9 mouse cellular contexts compared by ENCODE assay signal in the genomic region with DNA sequence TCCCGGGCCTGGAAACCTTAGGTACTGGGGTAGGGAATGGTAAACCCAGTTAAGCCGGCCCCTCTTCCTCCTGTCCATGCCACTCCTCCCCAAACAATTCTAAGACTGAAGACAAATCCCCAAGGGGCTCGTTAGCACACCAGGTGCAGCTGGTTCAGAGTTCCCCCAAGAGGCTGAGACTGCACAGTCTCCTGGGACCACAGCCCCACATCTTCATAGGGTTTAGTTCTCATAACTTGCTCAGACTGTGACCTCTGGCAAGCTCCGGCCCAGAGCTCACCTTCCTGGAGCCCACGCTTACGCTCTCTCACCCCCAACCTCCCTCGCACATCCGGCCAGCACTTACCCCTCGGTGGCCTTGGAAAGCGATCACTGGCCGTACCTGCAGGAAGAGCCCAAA. TPM values are rescaled to one million over a fixed set of nuclear protein-coding genes. Genes with fewer than 3 reads are reported as not detected.
DNase-seq lines count a peak whose midpoint lies in the region; ATAC-seq lines count a peak whose summit lies in the region.
"Had no signal": no experiment of that assay in that cellular context is flagged by ENCODE, and none has a peak within 500 bp of the region (broad histone marks: within the 10 kb centered on the region; RNA-seq: fewer than 3 reads in every experiment).

No protein-coding gene starts in this region.

- H3K9me3 ChIP-seq in heart, embryonic 15.5 days (replicated peaks), result no peaks in the 10 kb centered on the region
- no peaks in the 10 kb centered on the region for H3K9me3 ChIP-seq in hindbrain, embryonic 14.5 days (ENCODE audit: control insufficient read depth, low read length)
- no peaks in the 10 kb centered on the region for H3K9me3 ChIP-seq in midbrain, embryonic 15.5 days

- 0 out of 2 replicates have a peak, but pooled peaks cover 4% of the 10 kb centered on the region for H3K27me3 ChIP-seq in heart, embryonic 15.5 days
- peaks cover 26% of the 10 kb centered on the region for H3K27me3 ChIP-seq in hindbrain, embryonic 14.5 days (ENCODE audit: control insufficient read depth, insufficient read depth, low read length)
- H3K27me3 ChIP-seq in midbrain, embryonic 15.5 days (replicated peaks), result peaks cover 16% of the 10 kb centered on the region
- H3K27me3 ChIP-seq: Patski had no signal

- intact Hi-C loops in left cerebral cortex, postnatal 4 days (cut with DNase I), result no loop called here

- no peak for DNase-seq in heart, adult 18-20 months
- peak; percentile 29 for DNase-seq in R1 (ENCODE audit: low read depth, low spot score)
- no peak for DNase-seq in hindbrain, embryonic 14.5 days (ENCODE audit: low spot score)
- no peak for DNase-seq in left cerebral cortex, postnatal 4 days
- no peak for DNase-seq in ovary, adult 18-20 months (ENCODE audit: low spot score)
- DNase-seq in urinary bladder, postnatal 14 days (ENCODE audit: low spot score), result no peak

- peak overlapping the region; percentile 87 for H3K4me2 ChIP-seq in heart, embryonic 15.5 days
- peak overlapping the region; percentile 51 for H3K4me2 ChIP-seq in hindbrain, embryonic 14.5 days (replicated peaks)
- H3K4me2 ChIP-seq in midbrain, embryonic 15.5 days, result peak overlapping the region; percentile 49

- ATAC-seq in heart, embryonic 15.5 days (replicated peaks; ENCODE audit: insufficient number of reproducible peaks, insufficient read depth, low FRiP score, low read depth), result no peak
- ATAC-seq in hindbrain, embryonic 14.5 days (ENCODE audit: low FRiP score), result no peak
- ATAC-seq in midbrain, embryonic 15.5 days (replicated peaks), result no peak
- ATAC-seq: Patski had no signal

- H3K36me3 ChIP-seq in heart, embryonic 15.5 days, result peaks cover 26% of the 10 kb centered on the region
- peaks cover 34% of the 10 kb centered on the region for H3K36me3 ChIP-seq in hindbrain, embryonic 14.5 days (replicated peaks; ENCODE audit: control insufficient read depth, insufficient read depth)
- peaks cover 24% of the 10 kb centered on the region for H3K36me3 ChIP-seq in midbrain, embryonic 15.5 days (replicated peaks)

- 6% methylated on average over 11 of the region's 11 CpGs for WGBS in heart, embryonic 15.5 days
- WGBS in hindbrain, embryonic 14.5 days, result 13% methylated on average over 11 of the region's 11 CpGs
- 9% methylated on average over 11 of the region's 11 CpGs for WGBS in midbrain, embryonic 15.5 days

- peak overlapping the region; percentile 53 for H3K4me3 ChIP-seq in heart, embryonic 15.5 days
- peak overlapping the region; percentile 19 for H3K4me3 ChIP-seq in hindbrain, embryonic 14.5 days (replicated peaks; ENCODE audit: low read length)
- peak overlapping the region; percentile 27; the same call in 1 of the 2 replicates for H3K4me3 ChIP-seq in midbrain, embryonic 15.5 days

- peak overlapping the region; percentile 57 for H3K9ac ChIP-seq in heart, embryonic 15.5 days
- H3K9ac ChIP-seq in hindbrain, embryonic 14.5 days, result no peak overlapping the region
- H3K9ac ChIP-seq in midbrain, embryonic 15.5 days, result no peak overlapping the region

- peaks cover 16% of the 10 kb centered on the region for H3K4me1 ChIP-seq in heart, embryonic 15.5 days (replicated peaks)
- H3K4me1 ChIP-seq in hindbrain, embryonic 14.5 days (replicated peaks; ENCODE audit: control insufficient read depth, insufficient read depth, low read length), result peaks cover 12% of the 10 kb centered on the region; the same call in 1 of the 2 replicates
- peaks cover 14% of the 10 kb centered on the region for H3K4me1 ChIP-seq in midbrain, embryonic 15.5 days

- H3K27ac ChIP-seq in heart, embryonic 15.5 days, result no peak overlapping the region
- no peak overlapping the region for H3K27ac ChIP-seq in hindbrain, embryonic 14.5 days
- H3K27ac ChIP-seq in midbrain, embryonic 15.5 days, result no peak overlapping the region

RNA-seq across cellular contexts. Expression of a gene that starts 2.3 kb away (rescaled TPM):
- polyA plus RNA-seq in heart, embryonic 15.5 days (2015; fragmentation: Nextera tagmentation; extraction: Ambion mirVana), result 1.00 and 1.6 TPM in 2 replicates
- total RNA-seq in heart, adult 18-20 months (2021), result under 1 TPM in 1 of 2 experiments, not detected in 1; 0.57 TPM
- polyA plus RNA-seq in hindbrain, embryonic 14.5 days (2014; fragmentation: Nextera tagmentation; extraction: Ambion mirVana), result 1.5 and 2.6 TPM in 2 replicates
- 2.2 and 3.0 TPM in 2 replicates for polyA plus RNA-seq in midbrain, embryonic 15.5 days (2015; fragmentation: Nextera tagmentation; extraction: Ambion mirVana)
- total RNA-seq in left cerebral cortex, postnatal 4 days (2021), result not detected

RNA-seq across cellular contexts. Expression of a gene that starts 7.2 kb away (rescaled TPM):
- polyA plus RNA-seq in heart, embryonic 15.5 days (2015; fragmentation: Nextera tagmentation; extraction: Ambion mirVana), result 466 and 549 TPM in 2 replicates
- total RNA-seq in heart, adult 18-20 months (2021), result 100 to 1,000 TPM; 366 to 459 TPM
- polyA plus RNA-seq in hindbrain, embryonic 14.5 days (2014; fragmentation: Nextera tagmentation; extraction: Ambion mirVana), result 315 and 365 TPM in 2 replicates
- polyA plus RNA-seq in midbrain, embryonic 15.5 days (2015; fragmentation: Nextera tagmentation; extraction: Ambion mirVana), result 267 and 285 TPM in 2 replicates
- total RNA-seq in left cerebral cortex, postnatal 4 days (2021), result 100 to 1,000 TPM; 133 to 149 TPM

RNA-seq across cellular contexts. Expression of a gene that starts 11.3 kb away (rescaled TPM):
- 85.3 and 101 TPM in 2 replicates for polyA plus RNA-seq in heart, embryonic 15.5 days (2015; fragmentation: Nextera tagmentation; extraction: Ambion mirVana)
- total RNA-seq in heart, adult 18-20 months (2021), result 10 to 100 TPM; 17.8 to 23.7 TPM
- 71.9 and 90.2 TPM in 2 replicates for polyA plus RNA-seq in hindbrain, embryonic 14.5 days (2014; fragmentation: Nextera tagmentation; extraction: Ambion mirVana)
- 106 and 112 TPM in 2 replicates for polyA plus RNA-seq in midbrain, embryonic 15.5 days (2015; fragmentation: Nextera tagmentation; extraction: Ambion mirVana)
- total RNA-seq in left cerebral cortex, postnatal 4 days (2021), result 10 to 100 TPM; 28.1 to 28.9 TPM

RNA-seq across cellular contexts. Expression of a gene that starts 14.8 kb away (rescaled TPM):
- 0.13 and 0.19 TPM in 2 replicates for polyA plus RNA-seq in heart, embryonic 15.5 days (2015; fragmentation: Nextera tagmentation; extraction: Ambion mirVana)
- not detected for total RNA-seq in heart, adult 18-20 months (2021)
- 0.68 and 0.96 TPM in 2 replicates for polyA plus RNA-seq in hindbrain, embryonic 14.5 days (2014; fragmentation: Nextera tagmentation; extraction: Ambion mirVana)
- 2.2 and 2.4 TPM in 2 replicates for polyA plus RNA-seq in midbrain, embryonic 15.5 days (2015; fragmentation: Nextera tagmentation; extraction: Ambion mirVana)
- 1 to 10 TPM; 2.7 to 3.0 TPM for total RNA-seq in left cerebral cortex, postnatal 4 days (2021)

RNA-seq across cellular contexts. Expression of a gene that starts 28.2 kb away (rescaled TPM):
- polyA plus RNA-seq in heart, embryonic 15.5 days (2015; fragmentation: Nextera tagmentation; extraction: Ambion mirVana), result 2.0 and 2.5 TPM in 2 replicates
- total RNA-seq in heart, adult 18-20 months (2021), result 1 to 10 TPM; 3.1 to 4.4 TPM
- polyA plus RNA-seq in hindbrain, embryonic 14.5 days (2014; fragmentation: Nextera tagmentation; extraction: Ambion mirVana), result 2.9 and 3.1 TPM in 2 replicates
- polyA plus RNA-seq in midbrain, embryonic 15.5 days (2015; fragmentation: Nextera tagmentation; extraction: Ambion mirVana), result 5.9 and 7.0 TPM in 2 replicates
- total RNA-seq in left cerebral cortex, postnatal 4 days (2021), result 1 to 10 TPM; 6.1 to 8.3 TPM
